Mouse (Mus musculus) liver, postnatal 0 days (tissue): ENCODE results near the gene Gm3633.
"Not testable (repeated sequence)": the region's sequence is repeated elsewhere in the genome, so short reads cannot be mapped to it uniquely, and the experiment has no call there.

ENCODE experiments used
- CTCF ChIP-seq: sonication (generic); IDR thresholded peaks from 2 replicates; pipeline ENCODE4 v1.5.1; 2016; ENCODE audit warnings: antibody characterized with exemption, low read depth
- EP300 ChIP-seq: IDR thresholded peaks from 2 replicates; pipeline ENCODE4 v1.6.1; 2016; ENCODE audit warnings: antibody characterized with exemption, low read depth, mild to moderate bottlenecking

GRCm38 (mm10) chr14:42599782-42600181 is 41.9 kb downstream of the Gm3633 start, which contains the start of gene Gm17124:
- TF ChIP-seq CTCF, EP300: not testable (repeated sequence)
